Mouse (Mus musculus) lung, embryonic 14.5 days (tissue): ENCODE results near the gene Ephb2. TPM values are rescaled to one million over a fixed set of nuclear protein-coding genes. Genes with fewer than 3 reads are reported as not detected.

Experiments used
- ATAC-seq: fragments of 200-750 bp; cut with Nextera tagmentation; 2 replicates; pipeline ENCODE4 v1.8.0; 2017; ENCODE audit warnings: mild to moderate bottlenecking, moderate TSS enrichment, moderate library complexity; ENCODE audit not compliant: insufficient read depth
- DNase-seq: peaks from one replicate; pipeline ENCODE4 v3.0.0-alpha.2; 2015
- H3K27ac ChIP-seq: fragments of 300-500 bp; sonication (generic); 2 replicates; pipeline ENCODE4 v1.5.1; 2014; ENCODE audit warnings: low read depth, mild to moderate bottlenecking, moderate library complexity
- H3K27me3 ChIP-seq: fragments of 300-500 bp; sonication (generic); 2 replicates; pipeline ENCODE4 v1.6.1; 2014; ENCODE audit warnings: low read length, control low read depth; ENCODE audit not compliant: insufficient read depth
- H3K36me3 ChIP-seq: fragments of 300-500 bp; sonication (generic); 2 replicates; pipeline ENCODE4 v1.6.1; 2014; ENCODE audit warnings: control low read depth; ENCODE audit not compliant: insufficient read depth
- H3K4me1 ChIP-seq: fragments of 300-500 bp; sonication (generic); 2 replicates; pipeline ENCODE4 v1.6.1; 2014; ENCODE audit warnings: antibody characterized with exemption, control low read depth; ENCODE audit not compliant: insufficient read depth
- H3K4me2 ChIP-seq: fragments of 300-500 bp; sonication (generic); 2 replicates; pipeline ENCODE4 v1.6.1; 2014; ENCODE audit warnings: mild to moderate bottlenecking
- H3K4me3 ChIP-seq: fragments of 300-500 bp; sonication (generic); 2 replicates; pipeline ENCODE4 v1.5.1; 2014; ENCODE audit warnings: low read depth, low read length
- H3K9ac ChIP-seq: fragments of 300-500 bp; sonication (generic); 2 replicates; pipeline ENCODE4 v1.6.1; 2014
- H3K9me3 ChIP-seq: fragments of 300-500 bp; sonication (generic); 2 replicates; pipeline ENCODE4 v1.6.1; 2016; ENCODE audit warnings: low read depth, low read length, control low read depth
- CTCF ChIP-seq: IDR thresholded peaks from 2 replicates; pipeline ENCODE4 v1.5.1; 2016; ENCODE audit warnings: antibody characterized with exemption, low read depth
- WGBS: fragments of 180-500 bp; shearing (Covaris S2); extraction: QIAGEN DNeasy Blood & Tissue Kit; methylation state at CpG from one replicate; pipeline ENCODE4 v1.1.7; 2014; 5-methylcytosine and 5-hydroxymethylcytosine counted together
- polyA plus RNA-seq: library from polyadenylated mRNA; unstranded; fragments of >200 nt; fragmentation: Nextera tagmentation; extraction: Ambion mirVana; gene quantifications from 2 replicates; pipeline ENCODE4 v1.2.1, GENCODE M21; 2014

Ephb2 gene
- polyA plus RNA-seq, 1 experiment from 2014 or later = 8.5 TPM

- H3K9me3 ChIP-seq = no peaks in the 10 kb centered on the region
- no peak overlapping the region for H3K4me3 ChIP-seq
- no peak overlapping the region for H3K9ac ChIP-seq
- WGBS = 90% methylated on average over 7 of the region's 7 CpGs
- DNase-seq (no peak), ATAC-seq (no peak)
- no peak overlapping the region for H3K27ac ChIP-seq
- no peak overlapping the region for H3K4me2 ChIP-seq
- TF ChIP-seq CTCF = no peak
- H3K36me3 ChIP-seq = no peaks in the 10 kb centered on the region
- H3K27me3 ChIP-seq = no peaks in the 10 kb centered on the region
- H3K4me1 ChIP-seq = peaks cover 6% of the 10 kb centered on the region; the same call in 1 of the 2 replicates
These were observed 119.2 kb downstream of the Ephb2 start for GRCm38 (mm10) chr4:136716561-136716972.

DNA sequence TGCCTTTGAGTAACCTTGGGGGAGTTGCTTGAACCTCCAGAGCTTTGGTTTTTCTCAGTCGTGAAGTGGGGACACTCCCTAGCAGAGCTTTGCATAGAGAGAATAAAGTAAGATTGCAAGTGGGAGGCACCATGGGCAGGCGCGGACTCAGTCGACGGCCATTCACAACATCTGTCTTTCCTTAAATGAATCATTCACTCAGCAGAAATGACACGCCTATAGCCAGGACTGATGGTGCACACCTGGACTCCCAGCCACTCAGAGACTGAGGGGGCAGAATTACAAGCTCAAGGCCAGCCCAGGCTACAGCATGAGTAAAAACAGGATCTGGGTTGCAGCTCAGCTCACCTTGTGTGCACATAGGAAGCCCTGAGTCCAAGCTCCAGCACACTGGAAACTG is 121.3 kb downstream of the Ephb2 start:
- no peak for TF ChIP-seq CTCF
- WGBS = 47% methylated on average over 6 of the region's 6 CpGs
- no peaks in the 10 kb centered on the region for H3K9me3 ChIP-seq
- DNase-seq (no peak), ATAC-seq (no peak)
- H3K27ac ChIP-seq = no peak overlapping the region
- no peak overlapping the region for H3K9ac ChIP-seq
- no peaks in the 10 kb centered on the region for H3K27me3 ChIP-seq
- peaks cover 6% of the 10 kb centered on the region; the same call in 1 of the 2 replicates for H3K4me1 ChIP-seq
- no peaks in the 10 kb centered on the region for H3K36me3 ChIP-seq
- no peak overlapping the region for H3K4me2 ChIP-seq
- no peak overlapping the region for H3K4me3 ChIP-seq

DNA sequence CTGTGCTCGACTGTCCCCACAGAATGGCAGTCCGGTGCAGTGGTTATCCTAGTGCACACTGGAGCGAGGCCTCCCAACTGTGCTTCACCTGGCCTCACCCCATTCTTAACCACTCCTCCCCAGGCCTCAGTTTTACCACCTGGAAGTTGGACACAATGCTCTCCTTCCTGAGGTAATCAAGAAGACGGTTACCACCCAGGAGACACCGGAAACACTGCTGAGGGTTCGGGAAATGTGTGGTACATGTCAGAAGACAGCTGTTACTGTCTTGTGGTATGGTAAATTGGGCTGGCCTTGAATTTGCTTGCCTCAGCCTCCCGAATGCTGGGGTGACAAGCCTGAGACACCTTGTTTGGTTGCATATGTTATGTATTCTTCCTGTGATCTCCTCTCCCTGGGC is 121.9 kb downstream of the Ephb2 start:
- H3K4me2 ChIP-seq = no peak overlapping the region
- H3K27ac ChIP-seq = no peak overlapping the region
- DNase-seq (no peak), ATAC-seq (no peak)
- H3K9ac ChIP-seq = no peak overlapping the region
- H3K9me3 ChIP-seq = no peaks in the 10 kb centered on the region
- no peak for TF ChIP-seq CTCF
- no peaks in the 10 kb centered on the region for H3K36me3 ChIP-seq
- peaks cover 6% of the 10 kb centered on the region; the same call in 1 of the 2 replicates for H3K4me1 ChIP-seq
- H3K27me3 ChIP-seq = no peaks in the 10 kb centered on the region
- 81% methylated on average over 7 of the region's 7 CpGs for WGBS
- H3K4me3 ChIP-seq = no peak overlapping the region

DNA sequence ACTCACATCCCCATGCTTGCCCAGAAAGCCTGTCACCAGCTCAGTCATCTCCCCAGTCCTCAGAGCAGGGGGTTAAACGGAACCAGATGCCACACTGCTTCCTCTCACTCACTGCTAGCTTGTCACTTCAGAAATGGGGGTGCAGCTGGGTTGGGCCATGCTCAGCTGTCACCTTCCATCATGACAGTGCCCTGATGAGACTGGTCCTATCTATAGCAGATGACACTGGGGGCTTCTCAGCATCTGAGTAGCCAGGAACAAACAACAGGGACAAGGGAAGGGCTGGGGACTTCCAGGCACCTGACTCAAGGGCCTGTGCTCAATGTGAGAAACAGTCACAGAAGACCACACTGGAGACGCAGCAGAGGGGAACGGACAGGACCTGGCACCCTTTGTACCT is 122.4 kb downstream of the Ephb2 start:
- H3K4me1 ChIP-seq = peaks cover 6% of the 10 kb centered on the region; the same call in 1 of the 2 replicates
- DNase-seq (no peak), ATAC-seq (0 out of 2 replicates have a peak, but pooled peaks have one; percentile 9)
- no peak for TF ChIP-seq CTCF
- no peaks in the 10 kb centered on the region for H3K36me3 ChIP-seq
- H3K27ac ChIP-seq = no peak overlapping the region
- no peaks in the 10 kb centered on the region for H3K9me3 ChIP-seq
- no peak overlapping the region for H3K9ac ChIP-seq
- no peak overlapping the region for H3K4me2 ChIP-seq
- H3K4me3 ChIP-seq = no peak overlapping the region
- H3K27me3 ChIP-seq = no peaks in the 10 kb centered on the region
- WGBS = 72% methylated on average over 3 of the region's 3 CpGs

DNA sequence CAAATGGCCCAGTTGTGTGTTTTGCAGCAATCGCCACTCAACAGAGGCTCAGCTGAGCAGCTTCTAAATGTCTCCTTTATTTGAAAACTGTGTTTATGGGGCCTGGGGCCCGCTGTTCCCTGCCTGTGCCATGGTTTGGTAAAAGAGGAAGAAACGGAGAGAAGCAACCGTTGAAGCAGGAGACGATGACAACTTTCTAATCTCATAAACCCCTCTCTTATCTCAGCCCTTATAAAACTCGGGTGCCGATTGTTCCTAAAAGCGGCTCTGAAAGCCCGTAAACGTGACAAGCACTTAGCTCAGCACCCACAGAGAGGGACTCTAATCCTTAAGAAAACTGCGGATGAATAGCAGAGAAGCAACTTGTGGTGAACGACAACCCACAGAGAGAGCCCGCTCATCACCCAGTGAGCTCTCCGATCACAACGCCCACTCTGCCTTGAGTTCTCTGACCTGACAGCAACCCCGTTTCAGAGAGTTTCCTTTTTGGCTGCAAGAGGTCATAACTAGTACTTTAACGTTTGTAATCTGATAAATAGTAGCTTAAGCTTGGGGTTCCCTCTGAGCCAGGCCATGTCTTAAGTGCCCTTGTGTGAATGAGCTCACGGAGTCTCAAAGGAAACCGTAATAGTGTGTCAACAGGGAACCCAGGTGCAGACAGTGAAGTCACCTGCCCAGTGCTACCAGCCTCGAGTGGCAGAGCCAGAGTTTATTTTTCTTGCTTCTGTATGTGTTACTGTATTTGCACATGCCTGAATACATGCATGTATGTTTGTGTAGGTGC is 123.6 kb downstream of the Ephb2 start:
- Histone ChIP-seq H3K4me1 (peaks cover 6% of the 10 kb centered on the region; the same call in 1 of the 2 replicates), H3K27me3 (no peaks in the 10 kb centered on the region), H3K9me3 (no peaks in the 10 kb centered on the region), H3K9ac (no peak overlapping the region), H3K4me3 (no peak overlapping the region), H3K4me2 (peak overlapping the region; percentile 25; the same call in 1 of the 2 replicates), H3K36me3 (no peaks in the 10 kb centered on the region), H3K27ac (peak overlapping the region; percentile 36; the same call in 1 of the 2 replicates)
- WGBS = 25% methylated on average over 20 of the region's 20 CpGs
- TF ChIP-seq CTCF = no peak
- peak; percentile 64 for DNase-seq
- ATAC-seq = peak; percentile 74; the same call in 1 of the 2 replicates

DNA sequence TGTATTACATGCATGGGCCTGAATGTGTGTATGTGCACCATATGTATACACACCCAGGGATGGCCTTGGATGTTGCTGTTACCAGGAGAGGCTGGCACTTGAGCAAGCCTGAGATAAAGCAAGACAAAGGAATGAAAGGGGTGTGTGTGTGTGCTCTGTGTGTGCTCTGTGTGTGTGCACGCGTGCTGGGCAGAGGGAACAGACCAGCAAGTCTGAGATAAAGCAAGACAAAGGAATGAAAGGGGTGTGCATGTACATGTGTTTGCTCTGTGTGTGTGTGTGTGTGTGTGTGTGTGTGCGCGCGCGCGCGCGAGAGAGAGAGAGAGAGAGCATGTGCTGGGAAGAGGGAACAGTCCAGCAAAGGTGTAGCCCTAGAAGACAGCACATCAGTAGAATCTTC is 125.4 kb downstream of the Ephb2 start:
- Histone ChIP-seq H3K27ac (no peak overlapping the region), H3K9ac (no peak overlapping the region), H3K4me2 (no peak overlapping the region), H3K4me1 (peaks cover 6% of the 10 kb centered on the region; the same call in 1 of the 2 replicates), H3K4me3 (no peak overlapping the region), H3K9me3 (no peaks in the 10 kb centered on the region), H3K36me3 (no peaks in the 10 kb centered on the region), H3K27me3 (no peaks in the 10 kb centered on the region)
- ATAC-seq (no peak), DNase-seq (no peak)
- 92% methylated on average over 9 of the region's 9 CpGs for WGBS
- TF ChIP-seq CTCF = no peak

- no peak overlapping the region for H3K4me2 ChIP-seq
- no peak for DNase-seq
- H3K9me3 ChIP-seq = no peaks in the 10 kb centered on the region
- TF ChIP-seq CTCF = no peak
- no peak for ATAC-seq
- H3K9ac ChIP-seq = no peak overlapping the region
- H3K27me3 ChIP-seq = no peaks in the 10 kb centered on the region
- WGBS = 58% methylated on average over 2 of the region's 2 CpGs
- no peaks in the 10 kb centered on the region for H3K36me3 ChIP-seq
- H3K27ac ChIP-seq = no peak overlapping the region
- H3K4me3 ChIP-seq = no peak overlapping the region
- peaks cover 6% of the 10 kb centered on the region; the same call in 1 of the 2 replicates for H3K4me1 ChIP-seq
These were observed 126.8 kb downstream of the Ephb2 start for GRCm38 (mm10) chr4:136708956-136709355.
